8 mouse cellular contexts compared by ENCODE assay signal in genomic region chr3:52262431-52263161, GRCm38 (mm10). TPM values are rescaled to one million over a fixed set of nuclear protein-coding genes. Genes with fewer than 3 reads are reported as not detected.
A peak's percentile ranks its signal among the peaks of the same experiment; 100 is the strongest.
DNase-seq lines count a peak whose midpoint lies in the region; TF ChIP-seq lines count a peak whose summit lies in the region.

No protein-coding gene starts in this region.

- DNase-seq in 3134 (ENCODE audit: extremely low read depth, insufficient read length, low spot score) (peak; percentile 20), ES-E14 (ENCODE audit: low read depth, low spot score) (no peak)
- DNase-seq in cerebellum, adult 18-20 months: peak; percentile 75 to 86
- DNase-seq in frontal cortex, postnatal 25 days (ENCODE audit: low spot score in 2 of 2): peak; percentile 73 to 79
- DNase-seq in kidney, postnatal 10 days: peak; percentile 92
- peak; percentile 72 to 73 for DNase-seq in lung, adult 18-20 months
- DNase-seq in right cerebral cortex, adult 18-20 months: peak; percentile 56
- DNase-seq in urinary bladder, adult 2 months (ENCODE audit: low spot score): peak; percentile 46

- H3K9me3 ChIP-seq in ES-E14 (ENCODE audit: control insufficient read depth, insufficient read depth, low read depth, low read length): no peaks in the 10 kb centered on the region

- peaks cover 2 to 3% of the 10 kb centered on the region in 2 experiments; a peak in 2 of 4 replicates for H3K4me1 ChIP-seq in ES-E14 (ENCODE audit: control insufficient read depth in 2 of 2, insufficient read depth in 2 of 2, low read length in 2 of 2, poor library complexity in 1 of 2)

- H3K27ac ChIP-seq in ES-E14 (ENCODE audit: insufficient read depth, low read depth, low read length, poor library complexity, severe bottlenecking): no peak overlapping the region

- no peak overlapping the region for H3K9ac ChIP-seq in ES-E14 (ENCODE audit: insufficient read depth, low read depth, low read length, poor library complexity, severe bottlenecking)

- no peak overlapping the region for H3K4me3 ChIP-seq in ES-E14 (ENCODE audit: insufficient read depth in 1 of 2, low read depth in 1 of 2, low read length in 2 of 2, poor library complexity in 1 of 2, severe bottlenecking in 1 of 2)

- in situ Hi-C loops in ES-E14 (cut with MboI; ENCODE audit: low sequenced_read_pairs in 2 of 2, unreplicated experiment in 2 of 2): loop anchor here (10.0 to 25.0 kb wide), 5 partner anchors 400 to 1200 kb away; partner anchors contain the start of genes Nhlrc3 (in 2 of the 2) and Proser1 (in 2 of the 2)

- H3K36me3 ChIP-seq in ES-E14 (ENCODE audit: control insufficient read depth, insufficient read depth, low read length, poor library complexity, severe bottlenecking): no peaks in the 10 kb centered on the region

TF ChIP-seq in ES-E14, 5 proteins besides CTCF, POLR2A, EP300 and RAD21:
- no peak for TF ChIP-seq HCFC1 (IDR thresholded peaks at IDR 0.05; ENCODE audit: borderline replicate concordance, insufficient read depth, low read length)
- TF ChIP-seq ZC3H11A (IDR thresholded peaks at IDR 0.05; ENCODE audit: borderline replicate concordance, low read depth, low read length): peak; percentile 90; the same call in 1 of the 2 replicates

RNA-seq across cellular contexts. Expression of gene Foxo1, which starts 5.5 kb away (rescaled TPM):
- 2.3 and 2.7 TPM in 2 replicates for total RNA-seq in ES-E14 (2012; rRNA removed)
- polyA plus RNA-seq in urinary bladder, adult 2 months (2012; rRNA removed): 8.2 and 12.4 TPM in 2 replicates
